Mouse (Mus musculus) mesoderm, embryonic 11.5 days (tissue): ENCODE results near the gene Gjc3.
"Not testable (repeated sequence)": the region's sequence is repeated elsewhere in the genome, so short reads cannot be mapped to it uniquely, and the experiment has no call there.

Source experiments
- DNase-seq: peaks from one replicate; pipeline ENCODE4 v3.0.0-alpha.2; 2012; ENCODE audit warnings: low read depth, low spot score

Gjc3 gene

GRCm38 (mm10) chr5:137962945-137963344 lies at the start of gene Gjc3:
TSS of gene Gjc3 (minus strand) at chr5:137963098.
- no peak for DNase-seq

GRCm38 (mm10) chr5:138012382-138012781 lies 49.5 kb upstream of the Gjc3 start:
- no peak for DNase-seq

GRCm38 (mm10) chr5:138009437-138009836 lies 46.5 kb upstream of the Gjc3 start:
- no peak for DNase-seq

GRCm38 (mm10) chr5:137986351-137986750 lies 23.5 kb upstream of the Gjc3 start:
- DNase-seq = no peak

GRCm38 (mm10) chr5:137981300-137981699 lies 18.4 kb upstream of the Gjc3 start, which contains the start of gene Azgp1:
TSS of gene Azgp1 (plus strand) at chr5:137981520.
- DNase-seq = no peak

- no peak for DNase-seq
These were observed 16.2 kb upstream of the Gjc3 start for GRCm38 (mm10) chr5:137979081-137979480.

GRCm38 (mm10) chr5:137977291-137977690 lies 14.4 kb upstream of the Gjc3 start:
- DNase-seq = no peak

GRCm38 (mm10) chr5:137975434-137975833 lies 12.5 kb upstream of the Gjc3 start:
- DNase-seq = no peak

GRCm38 (mm10) chr5:137974724-137975123 lies 11.8 kb upstream of the Gjc3 start:
- DNase-seq = no peak

- no peak for DNase-seq
These were observed 10.8 kb upstream of the Gjc3 start for GRCm38 (mm10) chr5:137973738-137974137.

- no peak for DNase-seq
These were observed 10.3 kb upstream of the Gjc3 start for GRCm38 (mm10) chr5:137973161-137973560.

GRCm38 (mm10) chr5:137966492-137966891 lies 3.6 kb upstream of the Gjc3 start:
- DNase-seq = no peak

- no peak for DNase-seq
These were observed 6.5 kb downstream of the Gjc3 start for GRCm38 (mm10) chr5:137956404-137956803.

GRCm38 (mm10) chr5:137951218-137951617 lies 11.7 kb downstream of the Gjc3 start:
- DNase-seq = no peak

- DNase-seq = no peak
These were observed 15.6 kb downstream of the Gjc3 start for GRCm38 (mm10) chr5:137947303-137947702.

- no peak for DNase-seq
These were observed 19.8 kb downstream of the Gjc3 start for GRCm38 (mm10) chr5:137943133-137943532.

- no peak for DNase-seq
These were observed 21.9 kb downstream of the Gjc3 start for GRCm38 (mm10) chr5:137940948-137941347.

GRCm38 (mm10) chr5:137937238-137937637 lies 25.7 kb downstream of the Gjc3 start:
- DNase-seq = no peak

GRCm38 (mm10) chr5:137936486-137936885 lies 26.4 kb downstream of the Gjc3 start:
- no peak for DNase-seq

- not testable (repeated sequence) for DNase-seq
These were observed 29.0 kb downstream of the Gjc3 start for GRCm38 (mm10) chr5:137933934-137934333.

- DNase-seq = no peak
These were observed 34.5 kb downstream of the Gjc3 start for GRCm38 (mm10) chr5:137928439-137928838.

- no peak for DNase-seq
These were observed 40.7 kb downstream of the Gjc3 start for GRCm38 (mm10) chr5:137922171-137922570.

GRCm38 (mm10) chr5:137921532-137921931 lies 41.4 kb downstream of the Gjc3 start, which contains the start of gene Cyp3a13:
TSS of gene Cyp3a13 (minus strand) at chr5:137921619.
- no peak for DNase-seq

- no peak for DNase-seq
These were observed 47.3 kb downstream of the Gjc3 start for GRCm38 (mm10) chr5:137915550-137915949.
